Mouse (Mus musculus) colon, adult 2 months (tissue): ENCODE data around the gene Lrp6. TPM values are rescaled to one million over a fixed set of nuclear protein-coding genes. Genes with fewer than 3 reads are reported as not detected.

Source experiments
- polyA plus RNA-seq: library from polyadenylated mRNA; depleted of rRNA; stranded (reverse); fragments of >200 nt; gene quantifications from 2 replicates; pipeline ENCODE4 v1.2.3, GENCODE M21; 2012; rRNA removed

The Lrp6 gene
- 43.5 and 46.9 TPM in 2 replicates for polyA plus RNA-seq

GRCm38 (mm10) chr6:134566818-134567485, at the start of gene Lrp6:
Gene Lrp6 (minus strand): TSS chr6:134566965.

Other genes with a start within 250 kb of the Lrp6 start
- 10.1 and 13.5 TPM in 2 replicates for gene Bcl2l14, start 170.6 kb downstream of the Lrp6 start, polyA plus RNA-seq
- gene Mansc1, start 65.5 kb upstream of the Lrp6 start, polyA plus RNA-seq, result 37.6 and 40.1 TPM in 2 replicates
- 12.5 and 13.3 TPM in 2 replicates for gene Borcs5, start 72.5 kb upstream of the Lrp6 start, polyA plus RNA-seq
- 18.0 and 18.9 TPM in 2 replicates for gene Dusp16, start 225.7 kb upstream of the Lrp6 start, polyA plus RNA-seq